Mouse (Mus musculus): ENCODE results near the gene Kctd6.

DNA sequence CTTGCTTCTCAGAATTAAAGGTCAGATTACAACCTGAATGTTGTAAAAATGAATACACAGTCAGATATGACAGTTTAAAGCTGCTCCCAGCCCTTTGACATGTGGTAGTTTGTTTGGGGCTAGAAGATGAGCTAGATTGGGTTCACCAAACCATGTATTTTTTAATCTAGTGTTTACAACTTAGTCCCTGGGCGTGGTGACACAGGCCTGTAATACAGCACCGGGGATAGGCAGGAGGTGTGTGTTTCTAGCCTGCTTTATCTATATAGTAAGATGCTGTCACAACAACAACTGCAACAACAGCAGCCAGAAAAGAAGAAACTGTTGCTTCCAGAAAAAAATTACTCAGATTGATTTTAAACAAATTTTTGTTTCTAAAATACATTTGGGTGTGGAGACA is 7.0 kb downstream of the Kctd6 start:
- TF ChIP-seq CTCF (conservative IDR thresholded peaks at IDR 0.05; ENCODE audit: insufficient read depth, insufficient read length, low read depth, low read length): no peak
- no peak for TF ChIP-seq POLR2A (IDR thresholded peaks at IDR 0.05; ENCODE audit: low read depth, low read length)

Data from kidney, adult 2 months (tissue).